Mouse (Mus musculus) monocyte, adult 59 days (primary cell): ENCODE measurements around the gene Bmp3. TPM values are rescaled to one million over a fixed set of nuclear protein-coding genes. Genes with fewer than 3 reads are reported as not detected.

Source experiments
- total RNA-seq, 2 experiments: library from RNA; stranded (reverse); gene quantifications; one replicate each; pipeline ENCODE4 v1.2.4; 2023

Bmp3 gene
- total RNA-seq = not detected

GRCm38 (mm10) chr5:98854264-98854626, at the start of gene Bmp3:
Gene Bmp3 (plus strand): TSS chr5:98854415.

Other genes with a start within 250 kb of the Bmp3 start
- not detected for gene Prkg2, start 182.9 kb downstream of the Bmp3 start, total RNA-seq